Mouse (Mus musculus): ENCODE results near the gene Gm17268.

DNA sequence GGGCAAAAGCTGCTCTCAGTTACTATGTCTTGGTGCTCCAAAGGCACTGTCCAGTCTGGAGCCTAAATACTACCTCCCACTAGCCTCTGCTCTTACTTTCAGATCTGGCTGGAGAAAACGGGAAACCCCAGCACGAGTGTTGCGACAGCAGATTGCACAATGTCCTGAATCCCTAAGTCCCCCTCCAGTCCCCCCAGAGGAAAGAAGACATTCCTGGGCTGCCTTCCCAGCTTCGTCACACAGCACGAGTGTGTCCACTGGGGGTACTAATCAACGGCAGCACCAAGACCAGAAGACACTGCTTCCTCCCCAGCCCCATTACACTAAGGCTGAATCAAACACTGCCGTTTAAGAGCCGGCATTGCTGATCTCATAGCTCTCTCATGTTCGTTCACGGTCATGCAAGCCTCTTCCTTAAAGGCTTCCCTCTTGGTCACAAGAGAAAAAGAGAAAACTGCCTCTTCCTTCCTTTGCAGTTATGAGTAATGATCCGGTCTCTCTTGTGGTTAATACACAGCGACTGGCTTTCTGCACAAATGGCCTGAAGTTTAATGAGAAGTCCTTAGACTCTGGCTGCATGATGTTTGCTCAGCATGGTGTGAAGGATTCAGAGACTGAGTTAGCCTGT lies 31.5 kb downstream of the Gm17268 start:
- TF ChIP-seq CTCF (IDR thresholded peaks at IDR 0.05; ENCODE audit: control insufficient read depth, insufficient read depth, insufficient replicate concordance, low read depth, low read length) (no peak), POLR2A (IDR thresholded peaks at IDR 0.05; ENCODE audit: control insufficient read depth, low read depth, low read length) (no peak)

Data from testis, adult 2 months (tissue).